Mouse (Mus musculus): ENCODE measurements around the gene Ptprd. TPM values are rescaled to one million over a fixed set of nuclear protein-coding genes. Genes with fewer than 3 reads are reported as not detected.
"Not testable (repeated sequence)": the region's sequence is repeated elsewhere in the genome, so short reads cannot be mapped to it uniquely, and the experiment has no call there.

Ptprd gene
- total RNA-seq, 1 experiment: 1.3 TPM

DNA sequence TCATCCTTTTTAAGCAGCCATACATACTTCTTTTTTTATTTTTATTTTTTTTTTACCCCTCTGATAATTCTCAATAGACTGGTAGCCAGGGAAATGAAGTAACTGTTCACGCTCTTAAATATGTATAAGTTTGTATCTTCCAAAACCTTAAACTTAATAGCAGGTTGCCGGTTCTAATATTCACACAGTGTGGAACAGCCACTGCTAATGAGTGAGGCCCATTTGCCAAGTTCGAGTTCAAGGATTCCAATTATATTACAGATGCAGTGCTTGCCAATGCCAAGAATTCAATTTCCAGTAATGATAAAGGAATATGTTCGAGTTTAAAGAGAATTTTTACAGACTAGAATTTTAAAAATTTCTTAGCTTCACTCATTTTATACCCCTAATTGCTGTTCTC is 322.3 kb downstream of the Ptprd start:
- TF ChIP-seq MAFK (IDR thresholded peaks at IDR 0.05; ENCODE audit: insufficient read depth, low read depth, low read length) (no peak), ZNF384 (IDR thresholded peaks at IDR 0.05; ENCODE audit: low read depth, low read length) (no peak), HCFC1 (IDR thresholded peaks at IDR 0.05; ENCODE audit: borderline replicate concordance, insufficient read depth, low read length) (no peak), ZC3H11A (IDR thresholded peaks at IDR 0.05; ENCODE audit: borderline replicate concordance, low read depth, low read length) (no peak), CHD2 (IDR thresholded peaks at IDR 0.05; ENCODE audit: low read depth, low read length) (no peak)
- H3K36me3 ChIP-seq (ENCODE audit: control insufficient read depth, insufficient read depth, low read length, poor library complexity, severe bottlenecking): no peaks in the 10 kb centered on the region
- H3K4me1 ChIP-seq (ENCODE audit: control insufficient read depth in 2 of 2, insufficient read depth in 2 of 2, low read length in 2 of 2, poor library complexity in 1 of 2): no peaks in the 10 kb centered on the region
- DNase-seq (ENCODE audit: low read depth, low spot score): no peak
- H3K9ac ChIP-seq (ENCODE audit: insufficient read depth, low read depth, low read length, poor library complexity, severe bottlenecking): no peak overlapping the region
- H3K9me3 ChIP-seq (ENCODE audit: control insufficient read depth, insufficient read depth, low read depth, low read length): no peaks in the 10 kb centered on the region
- H3K4me3 ChIP-seq (ENCODE audit: insufficient read depth in 1 of 2, low read depth in 1 of 2, low read length in 2 of 2, poor library complexity in 1 of 2, severe bottlenecking in 1 of 2): no peak overlapping the region
- no peak overlapping the region for H3K27ac ChIP-seq (ENCODE audit: insufficient read depth, low read depth, low read length, poor library complexity, severe bottlenecking)
- in situ Hi-C loops (cut with MboI; ENCODE audit: low sequenced_read_pairs in 2 of 2, unreplicated experiment in 2 of 2): no loop called here

DNA sequence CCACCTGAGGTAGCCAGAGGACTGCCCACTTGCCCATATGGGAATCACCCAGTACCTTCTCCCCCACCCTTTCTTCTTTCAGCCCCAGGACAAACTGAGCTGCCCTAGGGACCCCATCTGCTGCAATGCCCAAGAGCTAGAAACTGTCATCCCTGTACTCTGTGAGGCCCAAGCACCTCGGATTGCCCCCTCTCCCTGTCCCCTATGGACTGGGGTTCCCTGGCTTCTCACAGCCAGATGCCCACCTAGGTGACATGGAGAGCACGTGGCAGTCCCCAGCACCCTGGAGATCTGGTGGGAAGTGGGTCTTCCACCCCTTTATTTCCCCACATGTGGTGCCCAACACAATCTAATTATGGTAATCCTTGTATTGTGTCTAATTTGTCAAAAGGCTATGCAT is 331.5 kb downstream of the Ptprd start:
- H3K9me3 ChIP-seq (ENCODE audit: control insufficient read depth, insufficient read depth, low read depth, low read length): no peaks in the 10 kb centered on the region

GRCm38 (mm10) chr4:77861269-77861668 is 350.5 kb downstream of the Ptprd start:
- no peak overlapping the region for H3K4me3 ChIP-seq (ENCODE audit: insufficient read depth in 1 of 2, low read depth in 1 of 2, low read length in 2 of 2, poor library complexity in 1 of 2, severe bottlenecking in 1 of 2)
- TF ChIP-seq ZNF384 (IDR thresholded peaks at IDR 0.05; ENCODE audit: low read depth, low read length) (no peak), CHD2 (IDR thresholded peaks at IDR 0.05; ENCODE audit: low read depth, low read length) (no peak), HCFC1 (IDR thresholded peaks at IDR 0.05; ENCODE audit: borderline replicate concordance, insufficient read depth, low read length) (no peak), MAFK (IDR thresholded peaks at IDR 0.05; ENCODE audit: insufficient read depth, low read depth, low read length) (no peak), ZC3H11A (IDR thresholded peaks at IDR 0.05; ENCODE audit: borderline replicate concordance, low read depth, low read length) (no peak)
- DNase-seq (ENCODE audit: low read depth, low spot score): no peak
- H3K9ac ChIP-seq (ENCODE audit: insufficient read depth, low read depth, low read length, poor library complexity, severe bottlenecking): no peak overlapping the region
- H3K36me3 ChIP-seq (ENCODE audit: control insufficient read depth, insufficient read depth, low read length, poor library complexity, severe bottlenecking): no peaks in the 10 kb centered on the region
- no peak overlapping the region for H3K27ac ChIP-seq (ENCODE audit: insufficient read depth, low read depth, low read length, poor library complexity, severe bottlenecking)
- in situ Hi-C loops (cut with MboI; ENCODE audit: low sequenced_read_pairs in 2 of 2, unreplicated experiment in 2 of 2): no loop called here
- H3K9me3 ChIP-seq (ENCODE audit: control insufficient read depth, insufficient read depth, low read depth, low read length): no peaks in the 10 kb centered on the region
- no peaks in the 10 kb centered on the region for H3K4me1 ChIP-seq (ENCODE audit: control insufficient read depth in 2 of 2, insufficient read depth in 2 of 2, low read length in 2 of 2, poor library complexity in 1 of 2)

More for the DNA sequence above, 331.5 kb downstream of the Ptprd start:
- no peak overlapping the region for H3K9ac ChIP-seq (ENCODE audit: insufficient read depth, low read depth, low read length, poor library complexity, severe bottlenecking)
- no peaks in the 10 kb centered on the region for H3K36me3 ChIP-seq (ENCODE audit: control insufficient read depth, insufficient read depth, low read length, poor library complexity, severe bottlenecking)
- H3K27ac ChIP-seq (ENCODE audit: insufficient read depth, low read depth, low read length, poor library complexity, severe bottlenecking): no peak overlapping the region
- H3K4me1 ChIP-seq (ENCODE audit: control insufficient read depth in 2 of 2, insufficient read depth in 2 of 2, low read length in 2 of 2, poor library complexity in 1 of 2): no peaks in the 10 kb centered on the region
- in situ Hi-C loops (cut with MboI; ENCODE audit: low sequenced_read_pairs in 2 of 2, unreplicated experiment in 2 of 2): no loop called here
- no peak overlapping the region for H3K4me3 ChIP-seq (ENCODE audit: insufficient read depth in 1 of 2, low read depth in 1 of 2, low read length in 2 of 2, poor library complexity in 1 of 2, severe bottlenecking in 1 of 2)
- DNase-seq (ENCODE audit: low read depth, low spot score): no peak
- TF ChIP-seq ZNF384 (IDR thresholded peaks at IDR 0.05; ENCODE audit: low read depth, low read length) (no peak), MAFK (IDR thresholded peaks at IDR 0.05; ENCODE audit: insufficient read depth, low read depth, low read length) (no peak), CHD2 (IDR thresholded peaks at IDR 0.05; ENCODE audit: low read depth, low read length) (no peak), ZC3H11A (IDR thresholded peaks at IDR 0.05; ENCODE audit: borderline replicate concordance, low read depth, low read length) (no peak), HCFC1 (IDR thresholded peaks at IDR 0.05; ENCODE audit: borderline replicate concordance, insufficient read depth, low read length) (no peak)

DNA sequence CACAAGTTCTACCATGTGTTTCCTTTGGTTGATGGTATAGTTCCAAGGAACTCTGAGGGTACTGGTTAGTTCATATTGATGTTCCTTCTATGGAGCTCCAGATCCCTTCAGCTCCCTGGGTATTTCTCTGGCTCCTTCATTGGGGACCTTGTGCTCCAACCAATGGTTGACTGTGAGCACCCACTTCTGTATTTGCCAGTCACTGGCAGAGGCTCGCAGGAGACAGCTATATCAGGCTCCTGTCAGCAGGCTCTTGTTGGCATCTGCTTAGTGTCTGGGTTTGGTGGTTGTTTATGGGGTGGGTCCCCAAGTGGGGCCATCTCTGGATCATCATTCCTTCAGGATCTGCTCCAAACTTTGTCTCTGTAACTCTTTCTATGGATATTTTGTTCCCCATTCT is 414.4 kb downstream of the Ptprd start:
- H3K9me3 ChIP-seq (ENCODE audit: control insufficient read depth, insufficient read depth, low read depth, low read length); H3K4me1 ChIP-seq (ENCODE audit: control insufficient read depth in 2 of 2, insufficient read depth in 2 of 2, low read length in 2 of 2, poor library complexity in 1 of 2); H3K27ac ChIP-seq (ENCODE audit: insufficient read depth, low read depth, low read length, poor library complexity, severe bottlenecking); H3K4me3 ChIP-seq (ENCODE audit: insufficient read depth in 1 of 2, low read depth in 1 of 2, low read length in 2 of 2, poor library complexity in 1 of 2, severe bottlenecking in 1 of 2); in situ Hi-C loops (cut with MboI; ENCODE audit: low sequenced_read_pairs in 2 of 2, unreplicated experiment in 2 of 2); DNase-seq (ENCODE audit: low read depth, low spot score); H3K36me3 ChIP-seq (ENCODE audit: control insufficient read depth, insufficient read depth, low read length, poor library complexity, severe bottlenecking); H3K9ac ChIP-seq (ENCODE audit: insufficient read depth, low read depth, low read length, poor library complexity, severe bottlenecking): not testable (repeated sequence)

DNA sequence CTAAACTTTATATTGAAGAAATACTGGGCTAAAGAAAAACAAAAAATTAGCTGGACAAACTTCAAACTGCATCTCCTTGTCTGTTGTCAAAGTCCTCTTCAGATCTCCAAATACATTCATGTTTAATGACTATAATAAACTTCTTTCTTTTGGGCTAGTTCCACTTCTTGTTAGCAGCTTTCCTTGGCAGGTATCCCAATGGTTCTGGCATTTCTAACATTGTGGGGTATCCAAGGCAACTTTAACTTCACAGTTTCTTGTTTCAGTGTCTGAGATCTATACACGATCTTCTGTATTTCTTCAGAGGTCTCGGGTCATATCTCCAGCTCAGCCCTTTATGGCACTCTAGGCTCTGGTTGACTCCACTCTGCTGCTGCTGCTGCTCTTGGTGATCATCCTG is 434.5 kb downstream of the Ptprd start:
- H3K9ac ChIP-seq (ENCODE audit: insufficient read depth, low read depth, low read length, poor library complexity, severe bottlenecking): no peak overlapping the region
- no peaks in the 10 kb centered on the region for H3K36me3 ChIP-seq (ENCODE audit: control insufficient read depth, insufficient read depth, low read length, poor library complexity, severe bottlenecking)
- in situ Hi-C loops (cut with MboI; ENCODE audit: low sequenced_read_pairs in 2 of 2, unreplicated experiment in 2 of 2): no loop called here
- no peak for DNase-seq (ENCODE audit: low read depth, low spot score)
- no peak overlapping the region for H3K4me3 ChIP-seq (ENCODE audit: insufficient read depth in 1 of 2, low read depth in 1 of 2, low read length in 2 of 2, poor library complexity in 1 of 2, severe bottlenecking in 1 of 2)
- H3K27ac ChIP-seq (ENCODE audit: insufficient read depth, low read depth, low read length, poor library complexity, severe bottlenecking): no peak overlapping the region
- no peaks in the 10 kb centered on the region for H3K4me1 ChIP-seq (ENCODE audit: control insufficient read depth in 2 of 2, insufficient read depth in 2 of 2, low read length in 2 of 2, poor library complexity in 1 of 2)
- no peaks in the 10 kb centered on the region for H3K9me3 ChIP-seq (ENCODE audit: control insufficient read depth, insufficient read depth, low read depth, low read length)
- no peak for TF ChIP-seq ZNF384 (IDR thresholded peaks at IDR 0.05; ENCODE audit: low read depth, low read length)
- TF ChIP-seq MAFK (IDR thresholded peaks at IDR 0.05; ENCODE audit: insufficient read depth, low read depth, low read length): no peak
- TF ChIP-seq ZC3H11A (IDR thresholded peaks at IDR 0.05; ENCODE audit: borderline replicate concordance, low read depth, low read length): no peak
- TF ChIP-seq HCFC1 (IDR thresholded peaks at IDR 0.05; ENCODE audit: borderline replicate concordance, insufficient read depth, low read length): no peak
